8 mouse cellular contexts compared by ENCODE assay signal in the genomic region with DNA sequence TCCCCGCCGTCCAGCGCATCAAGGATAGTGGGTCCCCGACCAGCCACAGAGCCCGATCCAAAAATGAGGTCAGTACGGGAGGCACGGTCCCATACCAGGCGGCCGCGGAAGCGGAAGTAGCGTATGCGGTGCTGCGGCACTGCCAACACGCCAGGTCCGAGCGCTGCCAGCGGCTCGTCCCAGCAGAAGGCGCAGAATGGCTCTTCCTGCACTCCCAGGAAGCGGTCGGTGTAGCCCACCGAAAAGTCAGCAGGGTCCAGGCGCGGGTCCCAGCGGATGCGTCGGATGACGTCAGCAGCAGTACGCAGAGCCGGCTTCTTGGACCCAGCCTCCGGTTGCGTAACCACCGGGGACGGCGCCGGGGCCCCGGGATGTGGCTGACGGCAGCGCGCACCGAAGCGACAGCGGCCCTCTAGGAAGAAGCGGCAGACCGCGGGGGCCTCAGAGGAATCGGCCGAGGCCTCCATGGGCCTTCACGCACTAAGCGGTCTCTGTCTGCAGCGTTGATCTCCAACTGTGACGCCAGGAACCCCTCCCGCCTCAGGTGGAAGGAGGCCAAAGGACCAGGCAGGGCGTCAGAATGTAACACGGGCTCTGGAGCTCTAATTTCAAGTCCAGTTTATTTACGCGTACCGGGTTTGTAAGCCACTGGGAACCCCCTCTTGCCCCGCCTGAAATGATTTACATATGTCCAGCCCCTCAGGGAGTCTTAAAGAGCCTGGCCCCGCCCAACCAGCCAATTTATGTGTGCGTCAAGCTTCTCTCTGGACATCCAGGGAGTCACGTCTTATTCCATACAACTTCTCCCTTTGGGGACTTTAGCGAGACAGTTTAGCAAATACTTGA. TPM values are rescaled to one million over a fixed set of nuclear protein-coding genes. Genes with fewer than 3 reads are reported as not detected.
DNase-seq lines count a peak whose midpoint lies in the region; ATAC-seq and TF ChIP-seq lines count a peak whose summit lies in the region.

No protein-coding gene starts in this region.

- peak overlapping the region; percentile 71 for H3K9ac ChIP-seq in heart, embryonic 11.5 days (ENCODE audit: low read depth, low read length)
- H3K9ac ChIP-seq in kidney, embryonic 16.5 days (replicated peaks; ENCODE audit: low read length) = peak overlapping the region; percentile 79
- H3K9ac ChIP-seq in liver, embryonic 11.5 days (ENCODE audit: low read depth, low read length) = peak overlapping the region; percentile 83

- peaks cover 11% of the 10 kb centered on the region for H3K4me1 ChIP-seq in bone marrow macrophage, adult 2 months (ENCODE audit: control insufficient read depth, insufficient read depth, low read length)
- 0 out of 2 replicates have a peak, but pooled peaks cover 5% of the 10 kb centered on the region for H3K4me1 ChIP-seq in embryonic fibroblast, embryonic 13.5 days (ENCODE audit: control insufficient read depth, insufficient read depth, low read length)
- H3K4me1 ChIP-seq in heart, embryonic 11.5 days (ENCODE audit: control insufficient read depth, insufficient read depth, low read length) = peaks cover 14% of the 10 kb centered on the region; the same call in 1 of the 2 replicates
- H3K4me1 ChIP-seq in kidney, embryonic 16.5 days (ENCODE audit: insufficient read depth, low read length) = peaks cover 27% of the 10 kb centered on the region
- H3K4me1 ChIP-seq in liver, embryonic 11.5 days (replicated peaks; ENCODE audit: control insufficient read depth, insufficient read depth, low read length) = peaks cover 19% of the 10 kb centered on the region

- peak overlapping the region; percentile 94 for H3K27ac ChIP-seq in bone marrow macrophage, adult 2 months (ENCODE audit: insufficient read depth, low read depth, low read length)
- peak overlapping the region; percentile 91 for H3K27ac ChIP-seq in embryonic fibroblast, embryonic 13.5 days (ENCODE audit: insufficient read depth, low read length)
- H3K27ac ChIP-seq in heart, embryonic 11.5 days (ENCODE audit: low read depth, low read length) = peak overlapping the region; percentile 84
- peak overlapping the region; percentile 95 for H3K27ac ChIP-seq in kidney, embryonic 16.5 days (ENCODE audit: low read length)
- peak overlapping the region; percentile 94 for H3K27ac ChIP-seq in liver, embryonic 11.5 days (ENCODE audit: low read depth, low read length)

- DNase-seq in B cell, adult 2 months = peak; percentile 82 to 86
- peak; percentile 81 for DNase-seq in liver, embryonic 11.5 days (ENCODE audit: low spot score)
- peak; percentile 92 for DNase-seq in splenic B cell, adult 2 months (ENCODE audit: low read depth, low spot score)

- peaks cover 11% of the 10 kb centered on the region; the same call in 1 of the 2 replicates for H3K27me3 ChIP-seq in heart, embryonic 11.5 days (ENCODE audit: control insufficient read depth, insufficient read depth, low read length)
- H3K27me3 ChIP-seq in kidney, embryonic 16.5 days (ENCODE audit: insufficient read depth, low read length) = peaks cover 13% of the 10 kb centered on the region
- H3K27me3 ChIP-seq in liver, embryonic 11.5 days (replicated peaks; ENCODE audit: control insufficient read depth, insufficient read depth, low read length) = peaks cover 7% of the 10 kb centered on the region
- no peaks in the 10 kb centered on the region for H3K27me3 ChIP-seq in myocyte (ENCODE audit: control insufficient read depth, insufficient read depth, insufficient read length)
- H3K27me3 ChIP-seq in splenic B cell, adult 2 months (ENCODE audit: control insufficient read depth, insufficient read depth, low read length, poor library complexity, severe bottlenecking) = no peaks in the 10 kb centered on the region; the same call in 1 of the 2 replicates

- peaks cover 29% of the 10 kb centered on the region for H3K36me3 ChIP-seq in heart, embryonic 11.5 days (ENCODE audit: control insufficient read depth, insufficient read depth, low read length)
- peaks cover 32% of the 10 kb centered on the region for H3K36me3 ChIP-seq in kidney, embryonic 16.5 days (ENCODE audit: insufficient read depth, low read length)
- peaks cover 25% of the 10 kb centered on the region for H3K36me3 ChIP-seq in liver, embryonic 11.5 days (ENCODE audit: control insufficient read depth, insufficient read depth, low read length)
- H3K36me3 ChIP-seq in myocyte (ENCODE audit: control insufficient read depth, insufficient read depth) = peaks cover 9% of the 10 kb centered on the region
- H3K36me3 ChIP-seq in splenic B cell, adult 2 months (ENCODE audit: control insufficient read depth, insufficient read depth, low read length, poor library complexity, severe bottlenecking) = peaks cover 16% of the 10 kb centered on the region

- 1% methylated on average over 64 of the region's 64 CpGs for WGBS in heart, embryonic 11.5 days (ENCODE audit: insufficient replicate concordance)
- under 1% methylated on average over 61 of the region's 64 CpGs for WGBS in kidney, embryonic 16.5 days
- WGBS in liver, embryonic 11.5 days = under 1% methylated on average over 64 of the region's 64 CpGs

- H3K4me2 ChIP-seq in heart, embryonic 11.5 days = peak overlapping the region; percentile 80
- H3K4me2 ChIP-seq in kidney, embryonic 16.5 days (replicated peaks; ENCODE audit: low read depth, low read length) = peak overlapping the region; percentile 92
- H3K4me2 ChIP-seq in liver, embryonic 11.5 days = peak overlapping the region; percentile 89
- H3K4me2 ChIP-seq in myocyte (ENCODE audit: low read depth) = peak overlapping the region; percentile 73

- H3K79me2 ChIP-seq in myocyte (ENCODE audit: control insufficient read depth, insufficient read depth) = no peaks in the 10 kb centered on the region

- peak overlapping the region; percentile 58 for H3ac ChIP-seq in myocyte (ENCODE audit: control insufficient read depth, insufficient read length)

- peak; percentile 75 for ATAC-seq in heart, embryonic 11.5 days (replicated peaks; ENCODE audit: insufficient number of reproducible peaks, low FRiP score, low TSS enrichment)
- ATAC-seq in kidney, embryonic 16.5 days (ENCODE audit: low FRiP score, low TSS enrichment) = peak; percentile 73
- ATAC-seq in liver, embryonic 11.5 days (replicated peaks; ENCODE audit: low FRiP score) = peak; percentile 74

- H3K4me3 ChIP-seq in bone marrow macrophage, adult 2 months (ENCODE audit: insufficient read depth, low read length) = peak overlapping the region; percentile 84
- peak overlapping the region; percentile 43 for H3K4me3 ChIP-seq in embryonic fibroblast, embryonic 13.5 days (ENCODE audit: insufficient read depth, low read length)
- H3K4me3 ChIP-seq in heart, embryonic 11.5 days (ENCODE audit: low read depth, low read length) = peak overlapping the region; percentile 59
- H3K4me3 ChIP-seq in kidney, embryonic 16.5 days (ENCODE audit: low read length) = peak overlapping the region; percentile 62
- peak overlapping the region; percentile 82 for H3K4me3 ChIP-seq in liver, embryonic 11.5 days (ENCODE audit: low read depth, low read length)
- peak overlapping the region; percentile 76 for H3K4me3 ChIP-seq in myocyte

- no peak for TF ChIP-seq POLR2A in bone marrow macrophage, adult 2 months (IDR thresholded peaks at IDR 0.05; ENCODE audit: borderline replicate concordance, low read depth, low read length)
- TF ChIP-seq POLR2A in embryonic fibroblast, embryonic 13.5 days (IDR thresholded peaks at IDR 0.05; ENCODE audit: low read depth, low read length) = peak; percentile 77
- peak; percentile 82 for TF ChIP-seq POLR2A in myocyte (IDR thresholded peaks at IDR 0.05; ENCODE audit: insufficient read length, low read depth)

- TF ChIP-seq CTCF in bone marrow macrophage, adult 2 months (IDR thresholded peaks at IDR 0.05; ENCODE audit: low read depth, low read length) = no peak
- no peak for TF ChIP-seq CTCF in embryonic fibroblast, embryonic 13.5 days (IDR thresholded peaks at IDR 0.05; ENCODE audit: borderline replicate concordance, insufficient read depth, low read length)

- H3K9me3 ChIP-seq in heart, embryonic 11.5 days (replicated peaks; ENCODE audit: control insufficient read depth, low read length) = no peaks in the 10 kb centered on the region
- H3K9me3 ChIP-seq in kidney, embryonic 16.5 days (ENCODE audit: low read length) = no peaks in the 10 kb centered on the region
- H3K9me3 ChIP-seq in liver, embryonic 11.5 days (ENCODE audit: control insufficient read depth, low read length) = no peaks in the 10 kb centered on the region

RNA-seq across cellular contexts. Expression of a gene that starts 0.7 kb away (rescaled TPM):
- polyA plus RNA-seq in bone marrow macrophage, adult 2 months (2012; ENCODE audit: insufficient read depth, insufficient read length, missing spikeins) = 3.1 and 3.8 TPM in 2 replicates
- polyA plus RNA-seq in embryonic fibroblast, embryonic 13.5 days (2011; ENCODE audit: insufficient read length, low read depth, missing spikeins) = 2.3 and 2.5 TPM in 2 replicates
- polyA plus RNA-seq in heart, embryonic 11.5 days (2014; fragmentation: Nextera tagmentation; extraction: Ambion mirVana) = 1.4 TPM in 2 replicates
- 3.6 and 4.3 TPM in 2 replicates for polyA plus RNA-seq in kidney, embryonic 16.5 days (2015; fragmentation: Nextera tagmentation; extraction: Ambion mirVana)
- polyA plus RNA-seq in liver, embryonic 11.5 days (2014; fragmentation: Nextera tagmentation; extraction: Ambion mirVana) = 1.8 TPM in 2 replicates
- polyA plus RNA-seq in myocyte (2012; fragmentation: generic; extraction: Trizol) = 3.2 TPM

RNA-seq across cellular contexts. Expression of a gene that starts 12.6 kb away (rescaled TPM):
- polyA plus RNA-seq in bone marrow macrophage, adult 2 months (2012; ENCODE audit: insufficient read depth, insufficient read length, missing spikeins) = 126 and 153 TPM in 2 replicates
- polyA plus RNA-seq in embryonic fibroblast, embryonic 13.5 days (2011; ENCODE audit: insufficient read length, low read depth, missing spikeins) = 62.7 and 81.4 TPM in 2 replicates
- polyA plus RNA-seq in heart, embryonic 11.5 days (2014; fragmentation: Nextera tagmentation; extraction: Ambion mirVana) = 42.1 and 42.6 TPM in 2 replicates
- polyA plus RNA-seq in kidney, embryonic 16.5 days (2015; fragmentation: Nextera tagmentation; extraction: Ambion mirVana) = 59.7 and 74.2 TPM in 2 replicates
- polyA plus RNA-seq in liver, embryonic 11.5 days (2014; fragmentation: Nextera tagmentation; extraction: Ambion mirVana) = 43.6 and 48.1 TPM in 2 replicates
- 33.3 TPM for polyA plus RNA-seq in myocyte (2012; fragmentation: generic; extraction: Trizol)

RNA-seq across cellular contexts. Expression of a gene that starts 15.2 kb away (rescaled TPM):
- not detected in 2 replicates for polyA plus RNA-seq in bone marrow macrophage, adult 2 months (2012; ENCODE audit: insufficient read depth, insufficient read length, missing spikeins)
- 26.5 and 26.9 TPM in 2 replicates for polyA plus RNA-seq in embryonic fibroblast, embryonic 13.5 days (2011; ENCODE audit: insufficient read length, low read depth, missing spikeins)
- 27.9 and 32.1 TPM in 2 replicates for polyA plus RNA-seq in heart, embryonic 11.5 days (2014; fragmentation: Nextera tagmentation; extraction: Ambion mirVana)
- 36.5 and 43.2 TPM in 2 replicates for polyA plus RNA-seq in kidney, embryonic 16.5 days (2015; fragmentation: Nextera tagmentation; extraction: Ambion mirVana)
- polyA plus RNA-seq in liver, embryonic 11.5 days (2014; fragmentation: Nextera tagmentation; extraction: Ambion mirVana) = 20.0 and 22.8 TPM in 2 replicates
- 26.5 TPM for polyA plus RNA-seq in myocyte (2012; fragmentation: generic; extraction: Trizol)

RNA-seq across cellular contexts. Expression of a gene that starts 30.2 kb away (rescaled TPM):
- not detected in 2 replicates for polyA plus RNA-seq in bone marrow macrophage, adult 2 months (2012; ENCODE audit: insufficient read depth, insufficient read length, missing spikeins)
- polyA plus RNA-seq in embryonic fibroblast, embryonic 13.5 days (2011; ENCODE audit: insufficient read length, low read depth, missing spikeins) = 0.94 and 1.9 TPM in 2 replicates
- polyA plus RNA-seq in heart, embryonic 11.5 days (2014; fragmentation: Nextera tagmentation; extraction: Ambion mirVana) = 0.70 and 0.87 TPM in 2 replicates
- 2.4 and 2.7 TPM in 2 replicates for polyA plus RNA-seq in kidney, embryonic 16.5 days (2015; fragmentation: Nextera tagmentation; extraction: Ambion mirVana)
- polyA plus RNA-seq in liver, embryonic 11.5 days (2014; fragmentation: Nextera tagmentation; extraction: Ambion mirVana) = 0.58 and 0.85 TPM in 2 replicates
- 0.10 TPM for polyA plus RNA-seq in myocyte (2012; fragmentation: generic; extraction: Trizol)

Comparison
In these comparisons a context has a peak if more than half of its experiments do, and no peak if none do; other contexts are left out.
1. Peak in every context shown above with its lines: DNase-seq, ATAC-seq, H3K4me3 ChIP-seq and H3K27ac ChIP-seq.
2. RNA of a gene that starts 15.2 kb away (polyA plus RNA-seq): 36.5 to 43.2 TPM in kidney, embryonic 16.5 days, 27.9 to 32.1 TPM in heart, embryonic 11.5 days, 26.5 TPM in myocyte (single experiment), 26.5 to 26.9 TPM in embryonic fibroblast, embryonic 13.5 days and 20.0 to 22.8 TPM in liver, embryonic 11.5 days; not detected in bone marrow macrophage, adult 2 months; every median in the first group is over 10 times any median in the second.